Mouse (Mus musculus) MEL (cell line): Measurements from ENCODE around the gene S100a16. TPM values are rescaled to one million over a fixed set of nuclear protein-coding genes. Genes with fewer than 3 reads are reported as not detected.
A peak's percentile ranks its signal among the peaks of the same experiment; 100 is the strongest.

Source experiments
- DNase-seq: peaks from one replicate; pipeline ENCODE4 v3.0.0; 2011; ENCODE audit warnings: low read depth, low spot score
- H3K27ac ChIP-seq: 2 replicates; pipeline ENCODE4 v1.5.1; 2012; ENCODE audit warnings: low read depth, mild to moderate bottlenecking, control low read depth, low read length, moderate library complexity; ENCODE audit not compliant: control insufficient read depth
- H3K27me3 ChIP-seq, 2 experiments: fragments of 150-350 bp in 1 of 2; sonication (generic) in 1 of 2; 2 replicates each; pipeline ENCODE4 v1.6.1; 2012; ENCODE audit warnings: low read length in 2 of 2, mild to moderate bottlenecking in 2 of 2, improper control_type of control experiment in 1 of 2, moderate library complexity in 1 of 2; ENCODE audit not compliant: insufficient read depth in 2 of 2, control insufficient read depth in 1 of 2
- H3K36me3 ChIP-seq, 2 experiments: 2 replicates each; pipeline ENCODE4 v1.6.1; 2012 to 2014; ENCODE audit warnings: low read length in 2 of 2, improper control_type of control experiment in 1 of 2, inconsistent platforms in 1 of 2, mild to moderate bottlenecking in 1 of 2; ENCODE audit not compliant: insufficient read depth in 2 of 2, control insufficient read depth in 1 of 2
- H3K4me1 ChIP-seq, 2 experiments: fragments of 150-350 bp in 1 of 2; sonication (generic) in 1 of 2; 2 replicates each; pipeline ENCODE4 v1.6.1; 2012; ENCODE audit warnings: low read length in 2 of 2, improper control_type of control experiment in 1 of 2, mild to moderate bottlenecking in 1 of 2; ENCODE audit not compliant: insufficient read depth in 2 of 2, control insufficient read depth in 1 of 2
- H3K4me3 ChIP-seq, 2 experiments: fragments of 150-350 bp in 1 of 2; sonication (generic) in 1 of 2; 2 replicates each; pipeline ENCODE4 v1.5.1; 2012; ENCODE audit warnings: low read depth in 2 of 2, low read length in 2 of 2, mild to moderate bottlenecking in 2 of 2, moderate library complexity in 2 of 2, control low read depth in 1 of 2, improper control_type of control experiment in 1 of 2; ENCODE audit not compliant: control insufficient read depth in 1 of 2, insufficient read depth in 1 of 2
- H3K79me2 ChIP-seq: 2 replicates; pipeline ENCODE4 v1.6.1; 2012; ENCODE audit warnings: mild to moderate bottlenecking, low read length, moderate library complexity; ENCODE audit not compliant: control insufficient read depth, poor library complexity, insufficient read depth
- H3K9ac ChIP-seq: 2 replicates; pipeline ENCODE4 v1.6.1; 2012; ENCODE audit warnings: low read depth, mild to moderate bottlenecking, control low read depth, low read length, moderate library complexity; ENCODE audit not compliant: control insufficient read depth, poor library complexity, severe bottlenecking
- H3K9me3 ChIP-seq: fragments of 150-350 bp; sonication (generic); replicated peaks from 2 replicates; pipeline ENCODE4 v1.6.1; 2012; ENCODE audit warnings: mild to moderate bottlenecking, low read length, improper control_type of control experiment, moderate library complexity; ENCODE audit not compliant: insufficient read depth
- BHLHE40 ChIP-seq: IDR thresholded peaks from 2 replicates; pipeline ENCODE4 v1.6.1; 2012; ENCODE audit warnings: low read depth, mild to moderate bottlenecking, inconsistent platforms, low read length, improper control_type of control experiment, borderline replicate concordance
- CHD1 ChIP-seq: IDR thresholded peaks from 2 replicates; pipeline ENCODE4 v1.6.1; 2012; ENCODE audit warnings: low read depth, mild to moderate bottlenecking, inconsistent platforms, low read length, improper control_type of control experiment
- CTCF ChIP-seq, 3 experiments: IDR thresholded peaks in 2 of 3; conservative IDR thresholded peaks in 1 of 3; 2 replicates each; pipeline ENCODE4 v1.5.1; 2011 to 2012; ENCODE audit warnings: low read length in 3 of 3, low read depth in 2 of 3, mild to moderate bottlenecking in 2 of 3, improper control_type of control experiment in 1 of 3, inconsistent platforms in 1 of 3, mixed read lengths in 1 of 3, moderate library complexity in 1 of 3; ENCODE audit not compliant: control insufficient read depth in 1 of 3, insufficient read depth in 1 of 3, poor library complexity in 1 of 3, severe bottlenecking in 1 of 3
- EP300 ChIP-seq, 2 experiments: IDR thresholded peaks; 2 replicates each; pipeline ENCODE4 v1.6.1; 2011; ENCODE audit warnings: improper control_type of control experiment in 2 of 2, low read length in 2 of 2, low read depth in 1 of 2, mild to moderate bottlenecking in 1 of 2
- ETS1 ChIP-seq: IDR thresholded peaks from 2 replicates; pipeline ENCODE4 v1.6.1; 2012; ENCODE audit warnings: low read depth, mild to moderate bottlenecking, inconsistent platforms, low read length, improper control_type of control experiment, moderate library complexity
- GABPA ChIP-seq: IDR thresholded peaks from 2 replicates; pipeline ENCODE4 v1.6.1; 2012; ENCODE audit warnings: low read depth, mild to moderate bottlenecking, inconsistent platforms, low read length, improper control_type of control experiment, moderate library complexity
- HCFC1 ChIP-seq: IDR thresholded peaks from 2 replicates; pipeline ENCODE4 v1.6.1; 2012; ENCODE audit warnings: low read depth, mild to moderate bottlenecking, inconsistent platforms, low read length, improper control_type of control experiment, moderate library complexity
- JUND ChIP-seq: IDR thresholded peaks from 2 replicates; pipeline ENCODE4 v1.6.1; 2011; ENCODE audit warnings: low read depth, mild to moderate bottlenecking, improper control_type of control experiment, low read length
- MAFK ChIP-seq: IDR thresholded peaks from 2 replicates; pipeline ENCODE4 v1.6.1; 2011; ENCODE audit warnings: low read depth, mild to moderate bottlenecking, low read length, improper control_type of control experiment, borderline replicate concordance
- MAZ ChIP-seq: IDR thresholded peaks from 2 replicates; pipeline ENCODE4 v1.6.1; 2012; ENCODE audit warnings: low read depth, mild to moderate bottlenecking, inconsistent platforms, low read length, improper control_type of control experiment
- MEF2A ChIP-seq: IDR thresholded peaks from 2 replicates; pipeline ENCODE4 v1.6.1; 2014; ENCODE audit warnings: low read depth, mild to moderate bottlenecking, inconsistent platforms, low read length, improper control_type of control experiment; ENCODE audit not compliant: poor library complexity, insufficient replicate concordance, severe bottlenecking; ENCODE audit errors: extremely low read depth
- MXI1 ChIP-seq: IDR thresholded peaks from 2 replicates; pipeline ENCODE4 v1.6.1; 2011; ENCODE audit warnings: mild to moderate bottlenecking, low read depth, low read length, improper control_type of control experiment
- MYB ChIP-seq: IDR thresholded peaks from 2 replicates; pipeline ENCODE4 v1.6.1; 2011; ENCODE audit warnings: mild to moderate bottlenecking, low read depth, low read length, improper control_type of control experiment
- POLR2AphosphoS2 ChIP-seq: IDR thresholded peaks from 2 replicates; pipeline ENCODE4 v1.6.1; 2011; ENCODE audit warnings: low read length, improper control_type of control experiment
- RAD21 ChIP-seq: IDR thresholded peaks from 2 replicates; pipeline ENCODE4 v1.6.1; 2011; ENCODE audit warnings: mild to moderate bottlenecking, low read depth, low read length, improper control_type of control experiment
- RCOR1 ChIP-seq: IDR thresholded peaks from 2 replicates; pipeline ENCODE4 v1.6.1; 2012; ENCODE audit warnings: low read depth, mild to moderate bottlenecking, inconsistent platforms, low read length, improper control_type of control experiment
- SMC3 ChIP-seq: IDR thresholded peaks from 2 replicates; pipeline ENCODE4 v1.6.1; 2011; ENCODE audit warnings: low read depth, low read length, improper control_type of control experiment
- TAL1 ChIP-seq: IDR thresholded peaks from 2 replicates; pipeline ENCODE4 v1.6.1; 2012; ENCODE audit warnings: mild to moderate bottlenecking, inconsistent platforms, low read length, moderate library complexity, mixed read lengths
- TBP ChIP-seq: IDR thresholded peaks from 2 replicates; pipeline ENCODE4 v1.8.0; 2011; ENCODE audit warnings: low read depth, low read length, improper control_type of control experiment
- UBTF ChIP-seq: IDR thresholded peaks from 2 replicates; pipeline ENCODE4 v1.6.1; 2012; ENCODE audit warnings: low read depth, mild to moderate bottlenecking, inconsistent platforms, low read length, improper control_type of control experiment, moderate library complexity, borderline replicate concordance; ENCODE audit not compliant: insufficient read depth
- USF2 ChIP-seq, 2 experiments: IDR thresholded peaks; 2 replicates each; pipeline ENCODE4 v1.6.1; 2011 to 2012; ENCODE audit warnings: improper control_type of control experiment in 2 of 2, low read length in 2 of 2, borderline replicate concordance in 1 of 2, inconsistent platforms in 1 of 2, low read depth in 1 of 2, mild to moderate bottlenecking in 1 of 2; ENCODE audit not compliant: insufficient read depth in 1 of 2
- ZC3H11A ChIP-seq: IDR thresholded peaks from 2 replicates; pipeline ENCODE4 v1.6.1; 2012; ENCODE audit warnings: low read depth, mild to moderate bottlenecking, inconsistent platforms, low read length, improper control_type of control experiment
- ZKSCAN1 ChIP-seq: IDR thresholded peaks from 2 replicates; pipeline ENCODE4 v1.6.1; 2012; ENCODE audit warnings: low read depth, mild to moderate bottlenecking, inconsistent platforms, low read length, improper control_type of control experiment, moderate library complexity
- ZNF384 ChIP-seq: IDR thresholded peaks from 2 replicates; pipeline ENCODE4 v1.6.1; 2012; ENCODE audit warnings: low read depth, mild to moderate bottlenecking, inconsistent platforms, low read length, improper control_type of control experiment
- polyA plus RNA-seq, 2 experiments: library from polyadenylated mRNA; stranded (reverse) in 1 of 2; unstranded in 1 of 2; fragments of >175 nt in 1 of 2; fragments of >200 nt in 1 of 2; gene quantifications; 2 replicates each; pipeline versions ENCODE4 v1.2.1 to v1.2.4; 2012; ENCODE audit warnings: low replicate concordance in 2 of 2, low read depth in 1 of 2; ENCODE audit not compliant: insufficient read length in 2 of 2, insufficient read depth in 1 of 2, missing spikeins in 1 of 2
- total RNA-seq: library from RNA; depleted of rRNA; stranded (reverse); fragments of 300-350 nt; gene quantifications from 2 replicates; pipeline ENCODE4 v1.2.3, GENCODE M21; 2012

The S100a16 gene
- total and polyA plus RNA-seq, 3 experiments, result not detected

GRCm38 (mm10) chr3:90579433-90579832 is 42.4 kb downstream of the S100a16 start:
- Histone ChIP-seq H3K36me3 (no peaks in the 10 kb centered on the region), H3K4me3 (no peak overlapping the region), H3K4me1 (no peaks in the 10 kb centered on the region), H3K9ac (no peak overlapping the region), H3K79me2 (no peaks in the 10 kb centered on the region), H3K9me3 (no peaks in the 10 kb centered on the region)
- TF ChIP-seq BHLHE40 (no peak), MAZ (no peak)
- TF ChIP-seq, all 39 proteins: peak for 0
- no peak for DNase-seq
- no peak overlapping the region for H3K27ac ChIP-seq
- peaks cover 17 to 23% of the 10 kb centered on the region in 2 experiments for H3K27me3 ChIP-seq

- peaks cover 12 to 14% of the 10 kb centered on the region in 2 experiments for H3K27me3 ChIP-seq
- DNase-seq, result no peak
- H3K4me3 ChIP-seq, result no peak overlapping the region
These were observed 44.1 kb downstream of the S100a16 start for GRCm38 (mm10) chr3:90581141-90581540.

GRCm38 (mm10) chr3:90582156-90582555 is 45.1 kb downstream of the S100a16 start:
- peak; percentile 30 for DNase-seq
- H3K4me1 ChIP-seq, result peaks cover 0 to 16% of the 10 kb centered on the region in 2 experiments; a peak in 2 of 4 replicates
- no peaks in the 10 kb centered on the region for H3K79me2 ChIP-seq
- no peak overlapping the region for H3K4me3 ChIP-seq
- H3K27ac ChIP-seq, result no peak overlapping the region
- H3K9me3 ChIP-seq, result no peaks in the 10 kb centered on the region
- peaks cover 11 to 12% of the 10 kb centered on the region in 2 experiments for H3K27me3 ChIP-seq
- H3K9ac ChIP-seq, result no peak overlapping the region
- TF ChIP-seq POLR2AphosphoS2 (no peak), TBP (no peak), HCFC1 (no peak), TAL1 (no peak), MXI1 (no peak), MAFK (no peak), MAZ (no peak), CHD1 (no peak), JUND (no peak), USF2 (IDR thresholded peaks at IDR 0.05; ENCODE audit: borderline replicate concordance in 1 of 2, insufficient read depth in 1 of 2, low read depth in 1 of 2, low read length in 2 of 2) (no peak), RCOR1 (no peak), MEF2A (no peak), MYB (no peak), SMC3 (peak; percentile 61), GABPA (no peak), ZNF384 (no peak), ZC3H11A (peak; percentile 35; the same call in 1 of the 2 replicates), ETS1 (no peak), RAD21 (peak; percentile 39), CTCF (IDR thresholded peaks at IDR 0.05 in 2 of 3, conservative IDR thresholded peaks at IDR 0.05 in 1 of 3; ENCODE audit: control insufficient read depth in 1 of 3, insufficient read depth in 1 of 3, low read depth in 2 of 3, low read length in 3 of 3, poor library complexity in 1 of 3, severe bottlenecking in 1 of 3) (peak; percentile 62 to 74 (median 68)), EP300 (IDR thresholded peaks at IDR 0.05; ENCODE audit: low read depth in 1 of 2, low read length in 2 of 2) (no peak)
- TF ChIP-seq, all 39 proteins: peak for 4
- H3K36me3 ChIP-seq, result peaks cover 0 to 5% of the 10 kb centered on the region in 2 experiments; a peak in 2 of 4 replicates

More at GRCm38 (mm10) chr3:90581141-90581540, 44.1 kb downstream of the S100a16 start:
- Histone ChIP-seq H3K9me3 (no peaks in the 10 kb centered on the region), H3K36me3 (peaks cover 0 to under 1% of the 10 kb centered on the region in 2 experiments; a peak in 1 of 4 replicates), H3K79me2 (no peaks in the 10 kb centered on the region), H3K27ac (no peak overlapping the region), H3K9ac (no peak overlapping the region), H3K4me1 (peaks cover 0 to 7% of the 10 kb centered on the region in 2 experiments; a peak in 2 of 4 replicates)
- TF ChIP-seq RAD21 (no peak), ZKSCAN1 (no peak), ZNF384 (no peak), UBTF (no peak), CTCF (IDR thresholded peaks at IDR 0.05 in 2 of 3, conservative IDR thresholded peaks at IDR 0.05 in 1 of 3; ENCODE audit: control insufficient read depth in 1 of 3, insufficient read depth in 1 of 3, low read depth in 2 of 3, low read length in 3 of 3, poor library complexity in 1 of 3, severe bottlenecking in 1 of 3) (no peak)
